ENCODE assay signal across 9 mouse cellular contexts in genomic region chr17:46725273-46725672, GRCm38 (mm10). TPM values are rescaled to one million over a fixed set of nuclear protein-coding genes. Genes with fewer than 3 reads are reported as not detected.
DNase-seq lines count a peak whose midpoint lies in the region; ATAC-seq lines count a peak whose summit lies in the region.
"Had no signal": no experiment of that assay in that cellular context is flagged by ENCODE, and none has a peak within 500 bp of the region (broad histone marks: within the 10 kb centered on the region; RNA-seq: fewer than 3 reads in every experiment).

No protein-coding gene starts in this region.

- no peak overlapping the region for H3K4me2 ChIP-seq in hindbrain, embryonic 12.5 days (replicated peaks)
- no peak overlapping the region for H3K4me2 ChIP-seq in hindbrain, embryonic 14.5 days (replicated peaks)
- no peak overlapping the region for H3K4me2 ChIP-seq in stomach, embryonic 16.5 days (ENCODE audit: low read depth, low read length)

- DNase-seq in hindbrain, embryonic 10.5 days (ENCODE audit: low spot score): peak; percentile 48
- DNase-seq in cerebellum, postnatal 14 days: peak; percentile 56 to 74
- DNase-seq in hindbrain, embryonic 14.5 days (ENCODE audit: low spot score): no peak
- no peak for DNase-seq in gastrocnemius, adult 8-10 months (ENCODE audit: low spot score in 2 of 2)
- no peak for DNase-seq in yolk sac, embryonic 10.5 days (ENCODE audit: low spot score)

- ATAC-seq in hindbrain, embryonic 12.5 days (ENCODE audit: low FRiP score): no peak
- ATAC-seq in CD4-positive, CD25-positive, alpha-beta regulatory T cell, adult 4 months: peak; percentile 69
- ATAC-seq in hindbrain, embryonic 14.5 days (ENCODE audit: low FRiP score): 0 out of 2 replicates have a peak, but pooled peaks have one; percentile 21
- ATAC-seq in stomach, embryonic 16.5 days (ENCODE audit: insufficient read depth, low FRiP score): 0 out of 2 replicates have a peak, but pooled peaks have one; percentile 9

- H3K4me3 ChIP-seq in hindbrain, embryonic 10.5 days: peak overlapping the region; percentile 13; the same call in 1 of the 2 replicates
- no peak overlapping the region for H3K4me3 ChIP-seq in hindbrain, embryonic 12.5 days
- H3K4me3 ChIP-seq in hindbrain, embryonic 14.5 days (replicated peaks; ENCODE audit: low read length): no peak overlapping the region
- H3K4me3 ChIP-seq in stomach, embryonic 16.5 days (replicated peaks; ENCODE audit: low read length): no peak overlapping the region

- WGBS in hindbrain, embryonic 10.5 days: 48% methylated on average over 9 of the region's 9 CpGs
- WGBS in hindbrain, embryonic 12.5 days: 47% methylated on average over 9 of the region's 9 CpGs
- WGBS in hindbrain, embryonic 14.5 days: 49% methylated on average over 9 of the region's 9 CpGs
- WGBS in stomach, embryonic 16.5 days: 57% methylated on average over 9 of the region's 9 CpGs

- peak overlapping the region; percentile 3; the same call in 1 of the 2 replicates for H3K27ac ChIP-seq in hindbrain, embryonic 10.5 days
- H3K27ac ChIP-seq in hindbrain, embryonic 12.5 days: no peak overlapping the region
- no peak overlapping the region for H3K27ac ChIP-seq in hindbrain, embryonic 14.5 days
- H3K27ac ChIP-seq in stomach, embryonic 16.5 days (ENCODE audit: low read length): no peak overlapping the region
- H3K27ac ChIP-seq: macrophage had no signal

- peaks cover 58% of the 10 kb centered on the region for H3K36me3 ChIP-seq in hindbrain, embryonic 10.5 days
- H3K36me3 ChIP-seq in hindbrain, embryonic 12.5 days: peaks cover 40% of the 10 kb centered on the region
- H3K36me3 ChIP-seq in hindbrain, embryonic 14.5 days (replicated peaks; ENCODE audit: control insufficient read depth, insufficient read depth): peaks cover 34% of the 10 kb centered on the region
- peaks cover 4% of the 10 kb centered on the region; the same call in 1 of the 2 replicates for H3K36me3 ChIP-seq in stomach, embryonic 16.5 days (ENCODE audit: control insufficient read depth, insufficient read depth, low read length)

- peaks cover 22% of the 10 kb centered on the region for H3K27me3 ChIP-seq in hindbrain, embryonic 10.5 days (ENCODE audit: insufficient read depth, poor library complexity, severe bottlenecking)
- peaks cover 21% of the 10 kb centered on the region for H3K27me3 ChIP-seq in hindbrain, embryonic 12.5 days
- 0 out of 2 replicates have a peak, but pooled peaks cover 5% of the 10 kb centered on the region for H3K27me3 ChIP-seq in hindbrain, embryonic 14.5 days (ENCODE audit: control insufficient read depth, insufficient read depth, low read length)
- no peaks in the 10 kb centered on the region for H3K27me3 ChIP-seq in stomach, embryonic 16.5 days (ENCODE audit: control insufficient read depth, insufficient read depth, low read length)

- peaks cover 15% of the 10 kb centered on the region for H3K4me1 ChIP-seq in hindbrain, embryonic 10.5 days (replicated peaks)
- 0 out of 2 replicates have a peak, but pooled peaks cover 3% of the 10 kb centered on the region for H3K4me1 ChIP-seq in hindbrain, embryonic 12.5 days
- no peaks in the 10 kb centered on the region for H3K4me1 ChIP-seq in hindbrain, embryonic 14.5 days (replicated peaks; ENCODE audit: control insufficient read depth, insufficient read depth, low read length)
- no peaks in the 10 kb centered on the region for H3K4me1 ChIP-seq in stomach, embryonic 16.5 days (ENCODE audit: control insufficient read depth, insufficient read depth, low read length)

- H3K9me3 ChIP-seq in hindbrain, embryonic 10.5 days: no peaks in the 10 kb centered on the region
- H3K9me3 ChIP-seq in hindbrain, embryonic 12.5 days (replicated peaks): no peaks in the 10 kb centered on the region
- no peaks in the 10 kb centered on the region for H3K9me3 ChIP-seq in hindbrain, embryonic 14.5 days (ENCODE audit: control insufficient read depth, low read length)
- H3K9me3 ChIP-seq in stomach, embryonic 16.5 days (replicated peaks; ENCODE audit: control insufficient read depth, low read length): no peaks in the 10 kb centered on the region

- H3K9ac ChIP-seq in hindbrain, embryonic 12.5 days: no peak overlapping the region
- no peak overlapping the region for H3K9ac ChIP-seq in hindbrain, embryonic 14.5 days
- peak overlapping the region; percentile 14; the same call in 1 of the 2 replicates for H3K9ac ChIP-seq in stomach, embryonic 16.5 days (ENCODE audit: low read length)

RNA-seq across cellular contexts. Expression of gene Gnmt, which starts 3.7 kb away (rescaled TPM):
- polyA plus RNA-seq in hindbrain, embryonic 10.5 days (2016; fragmentation: Nextera tagmentation; extraction: Ambion mirVana): 0.18 and 0.36 TPM in 2 replicates
- 0.33 and 0.49 TPM in 2 replicates for polyA plus RNA-seq in hindbrain, embryonic 12.5 days (2016; fragmentation: Nextera tagmentation; extraction: Ambion mirVana)
- polyA plus RNA-seq in CD4-positive, CD25-positive, alpha-beta regulatory T cell, adult 4 months (2017; shearing (Covaris generic)): not detected
- polyA plus RNA-seq in hindbrain, embryonic 14.5 days (2014; fragmentation: Nextera tagmentation; extraction: Ambion mirVana): 0.88 and 1.1 TPM in 2 replicates
- 17.1 and 21.8 TPM in 2 replicates for polyA plus RNA-seq in stomach, embryonic 16.5 days (2015; fragmentation: Nextera tagmentation; extraction: Ambion mirVana)
- total RNA-seq in gastrocnemius, adult 8-10 months (2022): 1 to 10 TPM in 2 of 4 experiments, under 1 TPM in 2; 0.65 to 5.1 (median 1.9) TPM
- polyA plus RNA-seq: macrophage had no signal

RNA-seq across cellular contexts. Expression of gene Pex6, which starts 14.0 kb away (rescaled TPM):
- 24.4 and 25.7 TPM in 2 replicates for polyA plus RNA-seq in hindbrain, embryonic 10.5 days (2016; fragmentation: Nextera tagmentation; extraction: Ambion mirVana)
- polyA plus RNA-seq in hindbrain, embryonic 12.5 days (2016; fragmentation: Nextera tagmentation; extraction: Ambion mirVana): 33.9 and 38.0 TPM in 2 replicates
- 1 to 10 TPM; 5.0 to 7.2 TPM for polyA plus RNA-seq in CD4-positive, CD25-positive, alpha-beta regulatory T cell, adult 4 months (2017; shearing (Covaris generic))
- polyA plus RNA-seq in hindbrain, embryonic 14.5 days (2014; fragmentation: Nextera tagmentation; extraction: Ambion mirVana): 23.1 and 24.4 TPM in 2 replicates
- 14.7 and 15.0 TPM in 2 replicates for polyA plus RNA-seq in stomach, embryonic 16.5 days (2015; fragmentation: Nextera tagmentation; extraction: Ambion mirVana)
- total RNA-seq in gastrocnemius, adult 8-10 months (2022): 10 to 100 TPM; 12.9 to 18.6 (median 16.0) TPM

RNA-seq across cellular contexts. Expression of gene Ppp2r5d, which starts 20.4 kb away (rescaled TPM):
- polyA plus RNA-seq in hindbrain, embryonic 10.5 days (2016; fragmentation: Nextera tagmentation; extraction: Ambion mirVana): 137 and 148 TPM in 2 replicates
- 103 and 106 TPM in 2 replicates for polyA plus RNA-seq in hindbrain, embryonic 12.5 days (2016; fragmentation: Nextera tagmentation; extraction: Ambion mirVana)
- polyA plus RNA-seq in CD4-positive, CD25-positive, alpha-beta regulatory T cell, adult 4 months (2017; shearing (Covaris generic)): 10 to 100 TPM; 19.7 to 31.4 TPM
- polyA plus RNA-seq in hindbrain, embryonic 14.5 days (2014; fragmentation: Nextera tagmentation; extraction: Ambion mirVana): 78.2 and 92.8 TPM in 2 replicates
- 71.7 and 82.4 TPM in 2 replicates for polyA plus RNA-seq in stomach, embryonic 16.5 days (2015; fragmentation: Nextera tagmentation; extraction: Ambion mirVana)
- total RNA-seq in gastrocnemius, adult 8-10 months (2022): 10 to 100 TPM; 25.5 to 28.1 (median 26.8) TPM

RNA-seq across cellular contexts. Expression of gene Cnpy3, which starts 26.7 kb away (rescaled TPM):
- 65.8 and 73.6 TPM in 2 replicates for polyA plus RNA-seq in hindbrain, embryonic 10.5 days (2016; fragmentation: Nextera tagmentation; extraction: Ambion mirVana)
- 58.7 and 61.6 TPM in 2 replicates for polyA plus RNA-seq in hindbrain, embryonic 12.5 days (2016; fragmentation: Nextera tagmentation; extraction: Ambion mirVana)
- 10 to 100 TPM; 24.4 to 25.5 TPM for polyA plus RNA-seq in CD4-positive, CD25-positive, alpha-beta regulatory T cell, adult 4 months (2017; shearing (Covaris generic))
- polyA plus RNA-seq in hindbrain, embryonic 14.5 days (2014; fragmentation: Nextera tagmentation; extraction: Ambion mirVana): 60.0 and 60.4 TPM in 2 replicates
- polyA plus RNA-seq in stomach, embryonic 16.5 days (2015; fragmentation: Nextera tagmentation; extraction: Ambion mirVana): 70.7 and 74.0 TPM in 2 replicates
- total RNA-seq in gastrocnemius, adult 8-10 months (2022): 1 to 10 TPM; 4.6 to 9.4 (median 6.4) TPM

RNA-seq across cellular contexts. Expression of gene Ptcra, which starts 38.2 kb away (rescaled TPM):
- 0.43 and 0.62 TPM in 2 replicates for polyA plus RNA-seq in hindbrain, embryonic 10.5 days (2016; fragmentation: Nextera tagmentation; extraction: Ambion mirVana)
- polyA plus RNA-seq in hindbrain, embryonic 12.5 days (2016; fragmentation: Nextera tagmentation; extraction: Ambion mirVana): 0.17 and 0.53 TPM in 2 replicates
- under 1 TPM in 1 of 2 experiments, not detected in 1; 0.49 TPM for polyA plus RNA-seq in CD4-positive, CD25-positive, alpha-beta regulatory T cell, adult 4 months (2017; shearing (Covaris generic))
- polyA plus RNA-seq in hindbrain, embryonic 14.5 days (2014; fragmentation: Nextera tagmentation; extraction: Ambion mirVana): 0.21 and 0.35 TPM in 2 replicates
- 0.17 TPM in 1 of 2 replicates, not detected in the other for polyA plus RNA-seq in stomach, embryonic 16.5 days (2015; fragmentation: Nextera tagmentation; extraction: Ambion mirVana)
- total RNA-seq in gastrocnemius, adult 8-10 months (2022): not detected
- polyA plus RNA-seq: macrophage had no signal

Comparison
In these comparisons a context has a peak if more than half of its experiments do, and no peak if none do; other contexts are left out.
1. DNase-seq: peak in hindbrain, embryonic 10.5 days (single experiment) and cerebellum, postnatal 14 days (2 of 2); none in hindbrain, embryonic 14.5 days (single experiment), gastrocnemius, adult 8-10 months (0 of 2) and yolk sac, embryonic 10.5 days (single experiment).